Mouse (Mus musculus) heart, postnatal 0 days (tissue): ENCODE results near the gene Foxr1.

Experiments
- CTCF ChIP-seq: IDR thresholded peaks from 2 replicates; pipeline ENCODE4 v1.5.1; 2016; ENCODE audit warnings: antibody characterized with exemption, control low read depth, low read depth
- EP300 ChIP-seq: IDR thresholded peaks from 2 replicates; pipeline ENCODE4 v1.6.1; 2016; ENCODE audit warnings: antibody characterized with exemption, low read depth

DNA sequence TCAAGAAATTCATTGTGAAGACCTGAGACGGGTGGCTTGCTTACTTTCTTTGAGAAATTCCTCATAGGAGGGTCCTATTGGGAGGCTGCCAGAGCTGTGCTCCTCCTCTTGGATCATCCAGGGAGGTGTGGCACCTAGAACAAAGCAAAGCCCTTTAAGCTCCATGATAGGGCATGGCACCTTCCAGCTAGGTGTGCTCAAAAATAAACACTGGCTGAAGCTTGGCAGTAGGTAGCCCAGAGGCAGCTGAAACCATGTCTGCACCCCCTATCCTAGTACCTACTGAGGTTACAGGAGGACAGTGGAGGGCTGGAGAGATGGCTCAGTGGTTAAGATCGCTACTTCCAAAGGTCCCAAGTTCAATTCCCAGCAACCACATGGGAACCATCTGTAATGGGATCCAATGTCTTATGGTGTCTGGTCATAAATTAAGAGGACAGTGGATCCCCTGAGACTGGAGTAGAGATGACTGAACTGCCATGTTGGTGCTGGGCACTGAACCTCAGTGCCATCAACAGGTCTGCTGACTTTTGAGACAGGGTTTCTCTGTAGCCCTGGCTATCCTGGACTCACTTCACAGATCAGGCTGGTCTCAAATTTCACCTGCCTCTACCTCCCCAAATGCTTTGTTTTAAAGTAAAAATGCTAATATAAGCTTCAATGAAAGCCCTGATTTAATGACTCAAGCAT is 30.1 kb downstream of the Foxr1 start:
- TF ChIP-seq EP300 (no peak), CTCF (no peak)
